Mouse (Mus musculus) neural tube, embryonic 13.5 days (tissue): ENCODE results near the gene Notum. TPM values are rescaled to one million over a fixed set of nuclear protein-coding genes. Genes with fewer than 3 reads are reported as not detected.

Experiments used
- ATAC-seq: fragments of 200-750 bp; cut with Nextera tagmentation; 2 replicates; pipeline ENCODE4 v1.8.0; 2017; ENCODE audit warnings: low read depth, mild to moderate bottlenecking, moderate TSS enrichment, moderate library complexity
- H3K27ac ChIP-seq: fragments of 300-500 bp; sonication (generic); replicated peaks from 2 replicates; pipeline ENCODE4 v1.5.1; 2015; ENCODE audit warnings: moderate library complexity, mild to moderate bottlenecking, inconsistent platforms
- H3K27me3 ChIP-seq: fragments of 300-500 bp; sonication (generic); 2 replicates; pipeline ENCODE4 v1.6.1; 2015; ENCODE audit warnings: mild to moderate bottlenecking, inconsistent platforms
- H3K36me3 ChIP-seq: fragments of 300-500 bp; sonication (generic); 2 replicates; pipeline ENCODE4 v1.6.1; 2015; ENCODE audit warnings: mild to moderate bottlenecking, inconsistent platforms
- H3K4me1 ChIP-seq: fragments of 300-500 bp; sonication (generic); replicated peaks from 2 replicates; pipeline ENCODE4 v1.6.1; 2015; ENCODE audit warnings: inconsistent platforms
- H3K4me2 ChIP-seq: fragments of 300-500 bp; sonication (generic); 2 replicates; pipeline ENCODE4 v1.6.1; 2015; ENCODE audit warnings: inconsistent platforms, mild to moderate bottlenecking, moderate library complexity
- H3K4me3 ChIP-seq: fragments of 300-500 bp; sonication (generic); 2 replicates; pipeline ENCODE4 v1.5.1; 2015; ENCODE audit warnings: mild to moderate bottlenecking, inconsistent platforms
- H3K9ac ChIP-seq: fragments of 300-500 bp; sonication (generic); 2 replicates; pipeline ENCODE4 v1.6.1; 2015; ENCODE audit warnings: moderate library complexity, mild to moderate bottlenecking, inconsistent platforms
- H3K9me3 ChIP-seq: fragments of 300-500 bp; sonication (generic); 2 replicates; pipeline ENCODE4 v1.6.1; 2016; ENCODE audit warnings: inconsistent platforms
- WGBS: fragments of 180-500 bp; shearing (Covaris S2); methylation state at CpG from one replicate; pipeline ENCODE4 v1.1.7; 2015; 5-methylcytosine and 5-hydroxymethylcytosine counted together
- polyA plus RNA-seq: library from polyadenylated mRNA; unstranded; fragments of >200 nt; fragmentation: Nextera tagmentation; extraction: Ambion mirVana; gene quantifications from 2 replicates; pipeline ENCODE4 v1.2.1, GENCODE M21; 2015

Notum gene
- polyA plus RNA-seq, 1 experiment from 2014 or later = 2.7 TPM

GRCm38 (mm10) chr11:120672687-120673593, 12.0 kb upstream of the Notum start, which contains the start of gene Aspscr1:
Aspscr1 (plus strand) TSS chr11:120672973.
- H3K27ac ChIP-seq = peak within 1 kb of the TSS; percentile 94

GRCm38 (mm10) chr11:120666617-120667016, 5.6 kb upstream of the Notum start:
- H3K27ac ChIP-seq = no peak overlapping the region
- H3K9ac ChIP-seq = no peak overlapping the region
- 7% methylated on average over 3 of the region's 3 CpGs for WGBS
- peaks cover 13% of the 10 kb centered on the region for H3K4me1 ChIP-seq
- peaks cover 28% of the 10 kb centered on the region for H3K27me3 ChIP-seq
- no peak overlapping the region for H3K4me2 ChIP-seq
- H3K9me3 ChIP-seq = no peaks in the 10 kb centered on the region
- H3K4me3 ChIP-seq = no peak overlapping the region
- no peak for ATAC-seq
- no peaks in the 10 kb centered on the region for H3K36me3 ChIP-seq

More at GRCm38 (mm10) chr11:120672687-120673593, 12.0 kb upstream of the Notum start, which contains the start of gene Aspscr1:
- Histone ChIP-seq H3K4me1 (peaks cover 23% of the 10 kb centered on the region), H3K27me3 (no peaks in the 10 kb centered on the region), H3K9ac (peak within 1 kb of the TSS; percentile 87), H3K4me3 (peak within 1 kb of the TSS; percentile 71), H3K36me3 (peaks cover 22% of the 10 kb centered on the region), H3K9me3 (no peaks in the 10 kb centered on the region), H3K4me2 (peak within 1 kb of the TSS; percentile 94)
- ATAC-seq = peak; percentile 98
- WGBS = under 1% methylated on average over 83 of the region's 83 CpGs

- Histone ChIP-seq H3K4me3 (no peak overlapping the region), H3K36me3 (no peaks in the 10 kb centered on the region), H3K27ac (no peak overlapping the region), H3K9me3 (no peaks in the 10 kb centered on the region), H3K4me1 (peaks cover 23% of the 10 kb centered on the region), H3K27me3 (peaks cover 40% of the 10 kb centered on the region), H3K4me2 (no peak overlapping the region), H3K9ac (no peak overlapping the region)
- no peak for ATAC-seq
- 60% methylated on average over 3 of the region's 3 CpGs for WGBS
These were observed 4.4 kb upstream of the Notum start for GRCm38 (mm10) chr11:120665406-120665805.

GRCm38 (mm10) chr11:120663714-120664113, 2.7 kb upstream of the Notum start:
- Histone ChIP-seq H3K4me2 (no peak overlapping the region), H3K9ac (no peak overlapping the region), H3K4me1 (peaks cover 39% of the 10 kb centered on the region), H3K27ac (no peak overlapping the region), H3K27me3 (peaks cover 57% of the 10 kb centered on the region), H3K36me3 (no peaks in the 10 kb centered on the region), H3K4me3 (no peak overlapping the region), H3K9me3 (no peaks in the 10 kb centered on the region)
- ATAC-seq = no peak
- 70% methylated on average over 5 of the region's 5 CpGs for WGBS

GRCm38 (mm10) chr11:120662759-120663158, 1.8 kb upstream of the Notum start:
- H3K4me3 ChIP-seq = no peak overlapping the region
- H3K9ac ChIP-seq = no peak overlapping the region
- H3K9me3 ChIP-seq = no peaks in the 10 kb centered on the region
- H3K27ac ChIP-seq = no peak overlapping the region
- H3K4me2 ChIP-seq = no peak overlapping the region
- no peak for ATAC-seq
- peaks cover 39% of the 10 kb centered on the region for H3K4me1 ChIP-seq
- H3K27me3 ChIP-seq = peaks cover 66% of the 10 kb centered on the region
- 75% methylated on average over 6 of the region's 6 CpGs for WGBS
- no peaks in the 10 kb centered on the region for H3K36me3 ChIP-seq

DNA sequence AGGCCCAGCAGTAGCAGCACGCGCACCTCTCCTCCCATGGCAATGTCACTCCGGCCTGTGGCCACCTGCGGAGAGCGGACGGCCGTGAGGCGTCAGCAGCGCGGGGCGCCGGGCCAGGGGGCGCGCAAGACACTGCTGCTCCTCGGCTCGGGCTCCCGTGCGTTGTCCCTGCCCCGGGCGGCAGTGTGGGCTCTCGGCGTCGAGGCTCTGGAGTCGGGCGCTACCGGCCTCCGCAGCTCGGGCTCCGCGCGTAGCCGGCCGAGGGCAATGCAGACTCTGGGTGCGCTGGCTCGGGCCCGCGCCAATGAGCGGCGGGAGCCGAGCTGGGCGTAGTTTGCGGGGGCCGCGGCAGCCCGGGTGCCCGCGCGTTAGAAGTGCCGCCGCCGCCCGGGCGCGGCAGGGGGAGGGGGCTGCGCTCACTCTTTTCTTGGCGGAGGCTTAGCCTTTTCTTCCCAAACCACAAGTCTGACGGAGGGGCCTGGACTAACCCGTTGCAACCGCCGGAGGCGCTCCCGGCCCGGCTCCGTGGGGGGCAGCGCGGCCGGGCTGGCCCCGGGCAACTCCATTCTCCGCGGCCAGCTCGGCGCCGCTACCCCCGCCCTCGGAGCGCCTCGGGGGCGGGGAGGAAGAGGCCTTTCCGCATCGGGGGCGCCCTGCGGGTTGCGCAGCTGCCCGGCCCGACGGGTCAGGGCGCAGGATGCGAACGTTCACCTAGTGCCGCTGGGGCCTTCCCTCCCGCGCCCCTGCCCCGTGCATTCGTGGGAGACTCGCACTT, 487 bp downstream of the Notum start:
- H3K9ac ChIP-seq = peak overlapping the region; percentile 55
- peak overlapping the region; percentile 40 for H3K4me3 ChIP-seq
- H3K36me3 ChIP-seq = no peaks in the 10 kb centered on the region
- H3K4me1 ChIP-seq = peaks cover 31% of the 10 kb centered on the region
- ATAC-seq = no peak
- WGBS = under 1% methylated on average over 89 of the region's 95 CpGs
- H3K27ac ChIP-seq = no peak overlapping the region
- peaks cover 87% of the 10 kb centered on the region for H3K27me3 ChIP-seq
- no peaks in the 10 kb centered on the region for H3K9me3 ChIP-seq
- peak overlapping the region; percentile 60 for H3K4me2 ChIP-seq

GRCm38 (mm10) chr11:120659509-120660300, 1.3 kb downstream of the Notum start:
- H3K9ac ChIP-seq = peak overlapping the region; percentile 55
- no peak for ATAC-seq
- H3K27ac ChIP-seq = no peak overlapping the region
- H3K4me3 ChIP-seq = peak overlapping the region; percentile 40
- peak overlapping the region; percentile 60 for H3K4me2 ChIP-seq
- no peaks in the 10 kb centered on the region for H3K9me3 ChIP-seq
- WGBS = 1% methylated on average over 50 of the region's 50 CpGs
- H3K27me3 ChIP-seq = peaks cover 87% of the 10 kb centered on the region
- peaks cover 26% of the 10 kb centered on the region for H3K4me1 ChIP-seq
- no peaks in the 10 kb centered on the region for H3K36me3 ChIP-seq

DNA sequence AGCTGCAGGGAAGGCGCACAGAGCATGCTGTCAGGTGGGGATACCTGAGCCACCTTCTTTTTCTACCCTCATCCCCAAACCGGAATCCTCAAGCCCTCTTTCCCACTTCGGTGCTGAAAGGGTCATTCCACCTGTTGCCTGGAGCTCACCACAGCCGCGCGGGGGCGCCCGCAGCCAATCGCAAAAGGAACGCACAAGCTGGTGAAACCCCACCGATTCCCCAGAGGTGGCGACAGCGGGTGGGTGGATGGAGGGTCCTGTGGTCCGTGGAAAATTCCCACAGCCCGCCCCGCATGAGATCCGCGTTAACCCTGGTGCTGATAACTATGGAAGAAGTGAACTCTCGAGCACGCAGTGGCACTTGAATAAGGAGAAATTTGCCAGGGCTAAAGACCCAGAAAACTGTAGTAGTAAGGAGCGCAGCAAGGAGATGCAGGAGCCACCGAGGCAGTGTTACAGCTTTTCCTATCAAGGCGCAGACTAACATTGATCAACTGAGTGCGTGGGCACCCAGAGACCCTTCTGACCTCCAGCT, 2.0 kb downstream of the Notum start:
- no peaks in the 10 kb centered on the region for H3K36me3 ChIP-seq
- H3K9me3 ChIP-seq = no peaks in the 10 kb centered on the region
- H3K4me1 ChIP-seq = peaks cover 26% of the 10 kb centered on the region
- H3K4me2 ChIP-seq = peak overlapping the region; percentile 60; the same call in 1 of the 2 replicates
- peaks cover 83% of the 10 kb centered on the region for H3K27me3 ChIP-seq
- no peak overlapping the region for H3K27ac ChIP-seq
- H3K4me3 ChIP-seq = 0 out of 2 replicates have a peak overlapping the region, but pooled peaks have one; percentile 40
- ATAC-seq = no peak
- 3% methylated on average over 24 of the region's 24 CpGs for WGBS
- no peak overlapping the region for H3K9ac ChIP-seq

- no peak for ATAC-seq
- WGBS = 92% methylated on average over 4 of the region's 4 CpGs
- no peak overlapping the region for H3K4me2 ChIP-seq
- H3K36me3 ChIP-seq = no peaks in the 10 kb centered on the region
- no peaks in the 10 kb centered on the region for H3K9me3 ChIP-seq
- no peak overlapping the region for H3K4me3 ChIP-seq
- no peak overlapping the region for H3K9ac ChIP-seq
- H3K27ac ChIP-seq = no peak overlapping the region
- peaks cover 26% of the 10 kb centered on the region for H3K4me1 ChIP-seq
- H3K27me3 ChIP-seq = peaks cover 66% of the 10 kb centered on the region
These were observed 3.7 kb downstream of the Notum start for GRCm38 (mm10) chr11:120657301-120657700.

DNA sequence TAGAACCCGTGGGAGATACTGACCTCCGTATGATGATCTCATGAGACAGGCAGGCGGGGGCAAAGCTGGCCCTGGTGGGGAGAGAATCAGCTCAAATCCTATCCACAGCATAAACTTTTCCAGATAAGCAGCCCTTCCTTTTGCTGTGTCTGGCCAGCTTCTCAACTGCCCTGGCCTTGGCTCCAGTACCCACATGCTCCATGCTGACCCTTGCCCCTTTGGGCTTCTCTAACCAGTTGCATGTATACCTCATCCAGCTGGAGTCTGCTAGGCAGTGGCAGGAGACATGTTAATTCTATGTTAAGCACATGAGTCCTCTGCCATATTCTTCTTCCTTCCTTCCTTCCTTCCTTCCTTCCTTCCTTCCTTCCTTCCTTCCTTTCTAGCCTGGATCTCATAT, 6.2 kb downstream of the Notum start:
- peaks cover 41% of the 10 kb centered on the region for H3K27me3 ChIP-seq

GRCm38 (mm10) chr11:120651872-120652271, 9.1 kb downstream of the Notum start:
- H3K4me2 ChIP-seq = no peak overlapping the region
- ATAC-seq = no peak
- 76% methylated on average over 3 of the region's 3 CpGs for WGBS
- H3K9ac ChIP-seq = no peak overlapping the region
- H3K9me3 ChIP-seq = no peaks in the 10 kb centered on the region
- H3K27me3 ChIP-seq = peaks cover 12% of the 10 kb centered on the region; the same call in 1 of the 2 replicates
- H3K36me3 ChIP-seq = no peaks in the 10 kb centered on the region
- no peak overlapping the region for H3K27ac ChIP-seq
- H3K4me3 ChIP-seq = no peak overlapping the region
- H3K4me1 ChIP-seq = peaks cover 10% of the 10 kb centered on the region

More for the DNA sequence above, 6.2 kb downstream of the Notum start:
- Histone ChIP-seq H3K4me2 (no peak overlapping the region), H3K9me3 (no peaks in the 10 kb centered on the region), H3K4me3 (no peak overlapping the region), H3K9ac (no peak overlapping the region), H3K27ac (no peak overlapping the region), H3K4me1 (peaks cover 9% of the 10 kb centered on the region), H3K36me3 (no peaks in the 10 kb centered on the region)
- 81% methylated on average over 3 of the region's 3 CpGs for WGBS
- no peak for ATAC-seq
